Mouse (Mus musculus) hindbrain, embryonic 13.5 days (tissue): ENCODE data around the gene Ptcd1. TPM values are rescaled to one million over a fixed set of nuclear protein-coding genes. Genes with fewer than 3 reads are reported as not detected.

ENCODE experiments used
- ATAC-seq: fragments of 200-750 bp; cut with Nextera tagmentation; 2 replicates; pipeline ENCODE4 v1.8.0; 2017; ENCODE audit warnings: moderate TSS enrichment; ENCODE audit not compliant: low FRiP score
- H3K27ac ChIP-seq: fragments of 300-500 bp; sonication (generic); 2 replicates; pipeline ENCODE4 v1.5.1; 2015; ENCODE audit warnings: inconsistent platforms, mild to moderate bottlenecking, moderate library complexity
- H3K27me3 ChIP-seq: fragments of 300-500 bp; sonication (generic); 2 replicates; pipeline ENCODE4 v1.6.1; 2015; ENCODE audit warnings: mild to moderate bottlenecking, inconsistent platforms
- H3K36me3 ChIP-seq: fragments of 300-500 bp; sonication (generic); 2 replicates; pipeline ENCODE4 v1.6.1; 2015; ENCODE audit warnings: mild to moderate bottlenecking, inconsistent platforms
- H3K4me1 ChIP-seq: fragments of 300-500 bp; sonication (generic); replicated peaks from 2 replicates; pipeline ENCODE4 v1.6.1; 2015; ENCODE audit warnings: inconsistent platforms
- H3K4me2 ChIP-seq: fragments of 300-500 bp; sonication (generic); 2 replicates; pipeline ENCODE4 v1.6.1; 2015; ENCODE audit warnings: inconsistent platforms, mild to moderate bottlenecking, moderate library complexity
- H3K4me3 ChIP-seq: fragments of 300-500 bp; sonication (generic); 2 replicates; pipeline ENCODE4 v1.5.1; 2015; ENCODE audit warnings: mild to moderate bottlenecking, inconsistent platforms
- H3K9ac ChIP-seq: fragments of 300-500 bp; sonication (generic); 2 replicates; pipeline ENCODE4 v1.6.1; 2015; ENCODE audit warnings: mild to moderate bottlenecking, inconsistent platforms
- H3K9me3 ChIP-seq: fragments of 300-500 bp; sonication (generic); 2 replicates; pipeline ENCODE4 v1.6.1; 2016; ENCODE audit warnings: inconsistent platforms
- WGBS: fragments of 180-500 bp; shearing (Covaris S2); methylation state at CpG from one replicate; pipeline ENCODE4 v1.1.7; 2015; 5-methylcytosine and 5-hydroxymethylcytosine counted together
- polyA plus RNA-seq: library from polyadenylated mRNA; unstranded; fragments of >200 nt; fragmentation: Nextera tagmentation; extraction: Ambion mirVana; gene quantifications from 2 replicates; pipeline ENCODE4 v1.2.1, GENCODE M21; 2015

Ptcd1 gene
- polyA plus RNA-seq, 1 experiment from 2014 or later, result 22.4 TPM

- H3K4me2 ChIP-seq, result no peak overlapping the region
- no peak overlapping the region for H3K9ac ChIP-seq
- 0 out of 2 replicates have a peak, but pooled peaks cover 3% of the 10 kb centered on the region for H3K4me1 ChIP-seq
- H3K36me3 ChIP-seq, result peaks cover 31% of the 10 kb centered on the region
- no peak overlapping the region for H3K4me3 ChIP-seq
- peaks cover 2% of the 10 kb centered on the region; the same call in 1 of the 2 replicates for H3K27me3 ChIP-seq
- ATAC-seq, result no peak
- no peaks in the 10 kb centered on the region; the same call in 1 of the 2 replicates for H3K9me3 ChIP-seq
- H3K27ac ChIP-seq, result no peak overlapping the region
- WGBS, result 82% methylated on average over 7 of the region's 7 CpGs
Observed at GRCm38 (mm10) chr5:145120921-145121320, 46.0 kb downstream of the Ptcd1 start.

GRCm38 (mm10) chr5:145119385-145119784, 47.5 kb downstream of the Ptcd1 start:
- no peak for ATAC-seq
- WGBS, result 91% methylated on average over 2 of the region's 2 CpGs
- no peak overlapping the region for H3K4me2 ChIP-seq

GRCm38 (mm10) chr5:145118461-145118860, 48.4 kb downstream of the Ptcd1 start:
- peaks cover 16% of the 10 kb centered on the region for H3K4me1 ChIP-seq
- 86% methylated on average over 5 of the region's 5 CpGs for WGBS
- no peaks in the 10 kb centered on the region; the same call in 1 of the 2 replicates for H3K9me3 ChIP-seq
- H3K36me3 ChIP-seq, result peaks cover 7% of the 10 kb centered on the region
- no peak overlapping the region for H3K27ac ChIP-seq
- peaks cover 27% of the 10 kb centered on the region for H3K27me3 ChIP-seq
- H3K4me3 ChIP-seq, result no peak overlapping the region
- H3K4me2 ChIP-seq, result no peak overlapping the region
- no peak overlapping the region for H3K9ac ChIP-seq
- ATAC-seq, result no peak

More at GRCm38 (mm10) chr5:145119385-145119784, 47.5 kb downstream of the Ptcd1 start:
- Histone ChIP-seq H3K36me3 (peaks cover 16% of the 10 kb centered on the region), H3K9me3 (no peaks in the 10 kb centered on the region; the same call in 1 of the 2 replicates), H3K27ac (no peak overlapping the region), H3K9ac (no peak overlapping the region), H3K4me3 (no peak overlapping the region), H3K27me3 (peaks cover 18% of the 10 kb centered on the region), H3K4me1 (peaks cover 9% of the 10 kb centered on the region)

DNA sequence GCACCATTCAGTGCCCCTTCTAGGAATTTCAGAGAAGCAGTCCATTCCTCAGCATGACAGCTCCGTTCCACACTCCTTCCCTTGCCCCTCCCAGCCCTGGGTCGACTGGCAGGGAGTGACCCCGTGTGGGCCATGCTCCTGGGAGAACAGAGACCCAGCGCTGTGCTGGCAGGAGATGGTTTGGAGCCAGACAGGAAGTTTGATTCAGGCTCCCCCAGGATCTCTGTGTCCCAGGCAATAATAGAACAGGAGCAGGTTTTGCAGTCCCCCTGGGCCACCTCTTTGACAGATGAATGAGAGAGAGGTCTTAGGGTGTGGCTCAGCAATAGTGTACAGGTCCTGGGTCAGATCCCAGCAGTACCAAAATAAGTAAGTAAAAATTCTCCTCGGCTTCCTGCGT, 48.9 kb downstream of the Ptcd1 start:
- Histone ChIP-seq H3K9ac (no peak overlapping the region), H3K4me3 (no peak overlapping the region), H3K4me1 (peaks cover 16% of the 10 kb centered on the region), H3K27ac (no peak overlapping the region), H3K4me2 (no peak overlapping the region), H3K9me3 (no peaks in the 10 kb centered on the region; the same call in 1 of the 2 replicates), H3K27me3 (peaks cover 31% of the 10 kb centered on the region), H3K36me3 (peaks cover 2% of the 10 kb centered on the region)
- 62% methylated on average over 6 of the region's 6 CpGs for WGBS
- ATAC-seq, result no peak

GRCm38 (mm10) chr5:145116916-145117315, 50.0 kb downstream of the Ptcd1 start:
- 45% methylated on average over 10 of the region's 10 CpGs for WGBS
- Histone ChIP-seq H3K4me1 (peaks cover 16% of the 10 kb centered on the region), H3K9me3 (no peaks in the 10 kb centered on the region; the same call in 1 of the 2 replicates), H3K27ac (no peak overlapping the region), H3K9ac (no peak overlapping the region), H3K4me2 (no peak overlapping the region), H3K27me3 (peaks cover 35% of the 10 kb centered on the region), H3K36me3 (no peaks in the 10 kb centered on the region; the same call in 1 of the 2 replicates), H3K4me3 (no peak overlapping the region)
- no peak for ATAC-seq

DNA sequence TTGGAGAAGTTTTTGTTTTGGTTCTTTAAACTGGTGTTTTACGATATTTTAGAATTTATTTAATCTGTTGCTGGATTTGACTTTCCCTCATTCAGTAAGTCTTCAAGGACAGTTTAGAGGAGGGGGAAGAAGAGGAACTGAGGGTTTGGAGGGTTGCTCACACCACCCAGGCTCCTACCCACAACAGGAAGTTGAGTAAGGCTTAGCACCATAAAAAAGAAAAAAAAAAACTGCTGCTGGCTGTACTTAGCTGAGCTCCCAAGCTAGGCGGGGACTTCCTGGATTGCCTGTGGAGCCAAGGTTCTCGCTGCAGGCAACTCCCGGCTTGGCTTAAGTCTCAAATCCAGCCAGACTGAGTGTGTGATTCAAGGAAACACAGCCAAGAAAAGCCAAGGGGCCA, 50.6 kb downstream of the Ptcd1 start:
- Histone ChIP-seq H3K4me2 (0 out of 2 replicates have a peak overlapping the region, but pooled peaks have one; percentile 1), H3K27ac (peak overlapping the region; percentile 44; the same call in 1 of the 2 replicates), H3K36me3 (peaks cover 2% of the 10 kb centered on the region), H3K9me3 (no peaks in the 10 kb centered on the region; the same call in 1 of the 2 replicates), H3K4me1 (peaks cover 16% of the 10 kb centered on the region), H3K4me3 (no peak overlapping the region), H3K27me3 (peaks cover 35% of the 10 kb centered on the region), H3K9ac (no peak overlapping the region)
- 58% methylated on average over 4 of the region's 4 CpGs for WGBS
- no peak for ATAC-seq

DNA sequence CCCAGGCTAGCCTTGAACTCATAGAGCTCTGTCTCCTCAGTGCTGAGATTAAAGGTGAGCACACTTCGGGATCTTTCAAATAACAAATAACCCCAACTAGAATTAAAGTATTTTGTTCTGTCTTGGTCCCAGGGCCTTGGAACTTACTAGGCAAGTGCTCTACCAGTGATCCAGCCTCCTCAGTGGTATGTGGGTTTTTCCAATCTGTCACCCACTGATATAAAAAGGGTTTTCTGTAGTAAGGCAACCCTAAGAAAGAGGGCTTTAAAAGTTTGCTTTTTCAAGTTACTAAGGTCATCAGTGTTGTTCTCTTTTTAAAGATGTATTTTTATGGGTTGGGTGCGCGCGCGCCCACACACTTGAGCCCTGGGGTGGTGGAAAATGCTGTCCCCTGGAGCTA, 51.2 kb downstream of the Ptcd1 start:
- H3K4me3 ChIP-seq, result no peak overlapping the region
- peak overlapping the region; percentile 44; the same call in 1 of the 2 replicates for H3K27ac ChIP-seq
- no peaks in the 10 kb centered on the region; the same call in 1 of the 2 replicates for H3K9me3 ChIP-seq
- no peak for ATAC-seq
- peaks cover 16% of the 10 kb centered on the region for H3K4me1 ChIP-seq
- 87% methylated on average over 5 of the region's 5 CpGs for whole genome bisulfite sequencing
- H3K9ac ChIP-seq, result no peak overlapping the region
- peaks cover 5% of the 10 kb centered on the region for H3K36me3 ChIP-seq
- H3K27me3 ChIP-seq, result peaks cover 35% of the 10 kb centered on the region
- H3K4me2 ChIP-seq, result 0 out of 2 replicates have a peak overlapping the region, but pooled peaks have one; percentile 1

- Histone ChIP-seq H3K9ac (peak overlapping the region; percentile 67), H3K9me3 (no peaks in the 10 kb centered on the region; the same call in 1 of the 2 replicates), H3K36me3 (peaks cover 14% of the 10 kb centered on the region), H3K4me1 (peaks cover 16% of the 10 kb centered on the region), H3K4me2 (peak overlapping the region; percentile 55), H3K4me3 (peak overlapping the region; percentile 43), H3K27ac (peak overlapping the region; percentile 23; the same call in 1 of the 2 replicates), H3K27me3 (peaks cover 35% of the 10 kb centered on the region)
- 19% methylated on average over 38 of the region's 40 CpGs for WGBS
- ATAC-seq, result peak; percentile 49
Observed at GRCm38 (mm10) chr5:145114606-145115473, 52.1 kb downstream of the Ptcd1 start.

GRCm38 (mm10) chr5:145114071-145114605, 52.8 kb downstream of the Ptcd1 start, which contains the start of gene Arpc1b:
Gene Arpc1b (plus strand): TSS chr5:145114215.
- peaks cover 21% of the 10 kb centered on the region for H3K36me3 ChIP-seq
- peaks cover 35% of the 10 kb centered on the region for H3K27me3 ChIP-seq
- peak; percentile 26; the same call in 1 of the 2 replicates for ATAC-seq
- WGBS, result 2% methylated on average over 39 of the region's 53 CpGs
- peaks cover 16% of the 10 kb centered on the region for H3K4me1 ChIP-seq
- peak within 1 kb of the TSS; percentile 43 for H3K4me3 ChIP-seq
- no peaks in the 10 kb centered on the region; the same call in 1 of the 2 replicates for H3K9me3 ChIP-seq
- H3K9ac ChIP-seq, result peak within 1 kb of the TSS; percentile 67
- H3K4me2 ChIP-seq, result peak within 1 kb of the TSS; percentile 55
- H3K27ac ChIP-seq, result peak within 1 kb of the TSS; percentile 23; the same call in 1 of the 2 replicates

- no peak overlapping the region for H3K27ac ChIP-seq
- no peak overlapping the region for H3K9ac ChIP-seq
- peaks cover 16% of the 10 kb centered on the region for H3K4me1 ChIP-seq
- no peak for ATAC-seq
- H3K36me3 ChIP-seq, result peaks cover 28% of the 10 kb centered on the region
- no peaks in the 10 kb centered on the region for H3K9me3 ChIP-seq
- H3K4me2 ChIP-seq, result peak overlapping the region; percentile 55; the same call in 1 of the 2 replicates
- WGBS, result 64% methylated on average over 2 of the region's 2 CpGs
- peak overlapping the region; percentile 43 for H3K4me3 ChIP-seq
- H3K27me3 ChIP-seq, result peaks cover 35% of the 10 kb centered on the region
Observed at GRCm38 (mm10) chr5:145113416-145113815, 53.5 kb downstream of the Ptcd1 start.

DNA sequence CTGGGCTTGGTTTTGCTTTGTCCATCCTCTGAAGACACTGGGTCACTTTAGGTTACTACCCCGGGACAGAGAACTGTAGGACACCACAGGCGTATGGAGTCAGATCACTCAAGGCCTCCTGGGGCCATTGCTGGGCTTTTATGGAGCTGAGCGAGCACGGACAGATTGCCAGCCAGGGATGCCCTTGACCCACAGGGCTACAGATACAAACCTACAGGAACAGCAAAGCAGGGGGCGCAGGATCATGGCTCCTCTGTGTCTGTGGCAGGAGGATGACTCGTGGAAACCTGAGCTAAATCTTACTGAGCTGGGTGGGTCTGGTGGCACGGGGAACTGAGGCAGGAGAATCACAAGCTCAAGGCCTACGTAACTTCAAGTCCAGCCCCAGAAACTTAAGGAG, 54.3 kb downstream of the Ptcd1 start:
- Histone ChIP-seq H3K9me3 (no peaks in the 10 kb centered on the region), H3K9ac (no peak overlapping the region), H3K4me3 (no peak overlapping the region), H3K27ac (no peak overlapping the region), H3K4me1 (peaks cover 13% of the 10 kb centered on the region), H3K36me3 (peaks cover 36% of the 10 kb centered on the region), H3K4me2 (no peak overlapping the region), H3K27me3 (peaks cover 35% of the 10 kb centered on the region)
- WGBS, result 81% methylated on average over 8 of the region's 8 CpGs
- ATAC-seq, result no peak

DNA sequence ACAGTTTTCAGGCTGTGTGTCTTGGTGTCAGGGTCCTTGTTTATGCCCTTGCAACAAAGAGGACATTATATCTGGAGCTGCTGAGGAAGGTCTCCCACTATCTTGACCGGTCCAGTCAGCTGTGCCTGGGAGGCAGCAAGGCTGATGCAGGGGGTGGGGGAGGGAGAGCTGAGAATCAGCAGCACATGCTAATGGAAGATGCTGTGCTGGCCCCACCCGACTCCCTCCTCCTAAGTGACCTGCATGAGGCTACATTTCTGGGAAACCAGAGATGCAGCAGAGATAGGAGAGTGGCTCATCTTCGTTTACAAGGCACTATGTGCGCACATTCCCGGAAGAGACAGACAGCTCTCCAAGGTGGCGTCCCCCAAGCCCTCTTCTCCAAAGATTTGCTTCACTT, 56.5 kb downstream of the Ptcd1 start:
- WGBS, result 89% methylated on average over 6 of the region's 6 CpGs
- Histone ChIP-seq H3K9ac (no peak overlapping the region), H3K9me3 (no peaks in the 10 kb centered on the region), H3K4me1 (peaks cover 13% of the 10 kb centered on the region), H3K27me3 (peaks cover 27% of the 10 kb centered on the region), H3K4me3 (no peak overlapping the region), H3K4me2 (no peak overlapping the region), H3K27ac (no peak overlapping the region), H3K36me3 (peaks cover 58% of the 10 kb centered on the region)
- no peak for ATAC-seq
